Mouse (Mus musculus): ENCODE data around the gene Rab11a. TPM values are rescaled to one million over a fixed set of nuclear protein-coding genes. Genes with fewer than 3 reads are reported as not detected.

The Rab11a gene
- 10 to 100 TPM; 87.7 to 96.7 TPM for total RNA-seq (2021)
- long read RNA-seq, experiment 1, transcript Rab11a-208 (5 exons, 2,336 nt) = major isoform, 48 of 50 reads
- long read RNA-seq, experiment 1, partial matches to known transcripts = 1 of 50 reads
- long read RNA-seq, experiment 1, other reads (novel, unspliced or antisense) = 1 of 50 reads
- long read RNA-seq, experiment 2, transcript Rab11a-208 (5 exons, 2,336 nt) = major isoform, 52 of 54 reads
- long read RNA-seq, experiment 2, partial matches to known transcripts = 0 of 54 reads
- long read RNA-seq, experiment 2, other reads (novel, unspliced or antisense) = 2 of 54 reads

GRCm38 (mm10) chr9:64737406-64738201, at the start of gene Rab11a:
Gene Rab11a, minus strand, starts transcription at chr9:64737758.
- Histone ChIP-seq H3K27ac (peak within 1 kb of the TSS; percentile 98), H3K4me3 (peak within 1 kb of the TSS; percentile 99)
- intact Hi-C loops (cut with DNase I) = loop anchor here (5.0 kb wide), 1 partner anchor 75 kb away; the partner anchor contains the start of gene Dennd4a
- peak; percentile 99 for DNase-seq
- peak; percentile 38 for TF ChIP-seq CTCF (IDR thresholded peaks at IDR 0.05)

- H3K4me3 ChIP-seq = no peak overlapping the region
- no peak for DNase-seq
- intact Hi-C loops (cut with DNase I) = no loop called here
- TF ChIP-seq CTCF (IDR thresholded peaks at IDR 0.05) = no peak
- H3K27ac ChIP-seq = no peak overlapping the region
These were observed 48.8 kb upstream of the Rab11a start for GRCm38 (mm10) chr9:64786216-64786905.

- H3K27ac ChIP-seq = no peak overlapping the region
- no peak overlapping the region for H3K4me3 ChIP-seq
- intact Hi-C loops (cut with DNase I) = no loop called here
- peak; percentile 74 for DNase-seq
- TF ChIP-seq CTCF (IDR thresholded peaks at IDR 0.05) = peak; percentile 84
These were observed 47.3 kb upstream of the Rab11a start for GRCm38 (mm10) chr9:64784841-64785240.

- no peak for TF ChIP-seq CTCF (IDR thresholded peaks at IDR 0.05)
- Histone ChIP-seq H3K4me3 (no peak overlapping the region), H3K27ac (no peak overlapping the region)
- intact Hi-C loops (cut with DNase I) = no loop called here
- no peak for DNase-seq
These were observed 46.0 kb upstream of the Rab11a start for GRCm38 (mm10) chr9:64783511-64783910.

- intact Hi-C loops (cut with DNase I) = loop anchor here (2.0 to 5.0 kb wide), 4 partner anchors 83 to 173 kb away; partner anchors contain the start of gene Slc24a1
- DNase-seq = no peak
- H3K27ac ChIP-seq = no peak overlapping the region
- H3K4me3 ChIP-seq = no peak overlapping the region
- peak; percentile 76 for TF ChIP-seq CTCF (IDR thresholded peaks at IDR 0.05)
These were observed 42.1 kb upstream of the Rab11a start for GRCm38 (mm10) chr9:64779628-64780027.

- no peak overlapping the region for H3K4me3 ChIP-seq
- H3K27ac ChIP-seq = no peak overlapping the region
- intact Hi-C loops (cut with DNase I) = loop anchor here (2.0 to 5.0 kb wide), 4 partner anchors 85 to 174 kb away; partner anchors contain the start of gene Slc24a1
- TF ChIP-seq CTCF (IDR thresholded peaks at IDR 0.05) = no peak
- DNase-seq = no peak
These were observed 40.6 kb upstream of the Rab11a start for GRCm38 (mm10) chr9:64778151-64778550.

GRCm38 (mm10) chr9:64777441-64777987, 40.0 kb upstream of the Rab11a start:
- TF ChIP-seq CTCF (IDR thresholded peaks at IDR 0.05) = no peak
- DNase-seq = no peak
- intact Hi-C loops (cut with DNase I) = loop anchor here (5.0 kb wide), 1 partner anchor 175 kb away; the partner anchor contains the start of gene Slc24a1
- Histone ChIP-seq H3K4me3 (no peak overlapping the region), H3K27ac (no peak overlapping the region)

GRCm38 (mm10) chr9:64775491-64775890, 37.9 kb upstream of the Rab11a start:
- H3K27ac ChIP-seq = no peak overlapping the region
- H3K4me3 ChIP-seq = no peak overlapping the region
- intact Hi-C loops (cut with DNase I) = loop anchor here (5.0 kb wide), 1 partner anchor 177 kb away; the partner anchor contains the start of gene Slc24a1
- no peak for DNase-seq
- no peak for TF ChIP-seq CTCF (IDR thresholded peaks at IDR 0.05)

- no peak for DNase-seq
- intact Hi-C loops (cut with DNase I) = loop anchor here (5.0 kb wide), 1 partner anchor 177 kb away; the partner anchor contains the start of gene Slc24a1
- peak overlapping the region; percentile 57 for H3K27ac ChIP-seq
- no peak overlapping the region for H3K4me3 ChIP-seq
- no peak for TF ChIP-seq CTCF (IDR thresholded peaks at IDR 0.05)
These were observed 37.3 kb upstream of the Rab11a start for GRCm38 (mm10) chr9:64774883-64775282.

GRCm38 (mm10) chr9:64774411-64774811, 36.9 kb upstream of the Rab11a start:
- DNase-seq = peak; percentile 22
- Histone ChIP-seq H3K4me3 (no peak overlapping the region), H3K27ac (peak overlapping the region; percentile 57)
- no peak for TF ChIP-seq CTCF (IDR thresholded peaks at IDR 0.05)
- intact Hi-C loops (cut with DNase I) = no loop called here

GRCm38 (mm10) chr9:64773936-64774335, 36.4 kb upstream of the Rab11a start:
- peak; percentile 30; the same call in 1 of the 2 replicates for TF ChIP-seq CTCF (IDR thresholded peaks at IDR 0.05)
- intact Hi-C loops (cut with DNase I) = no loop called here
- Histone ChIP-seq H3K27ac (peak overlapping the region; percentile 57), H3K4me3 (no peak overlapping the region)
- no peak for DNase-seq

GRCm38 (mm10) chr9:64773254-64773653, 35.7 kb upstream of the Rab11a start:
- intact Hi-C loops (cut with DNase I) = no loop called here

More at GRCm38 (mm10) chr9:64773254-64773653, 35.7 kb upstream of the Rab11a start:
- H3K27ac ChIP-seq = no peak overlapping the region
- no peak for TF ChIP-seq CTCF (IDR thresholded peaks at IDR 0.05)
- no peak overlapping the region for H3K4me3 ChIP-seq
- no peak for DNase-seq

Data from gastrocnemius, adult 2 months (tissue).